Mouse (Mus musculus) kidney, postnatal 25 days (tissue): Measurements from ENCODE around the gene Gfpt2.

Experiments
- DNase-seq, 2 experiments: peaks; one replicate each; pipeline ENCODE4 v3.0.0; 2021; ENCODE audit warnings: mixed read lengths in 2 of 2

Gfpt2 gene

DNA sequence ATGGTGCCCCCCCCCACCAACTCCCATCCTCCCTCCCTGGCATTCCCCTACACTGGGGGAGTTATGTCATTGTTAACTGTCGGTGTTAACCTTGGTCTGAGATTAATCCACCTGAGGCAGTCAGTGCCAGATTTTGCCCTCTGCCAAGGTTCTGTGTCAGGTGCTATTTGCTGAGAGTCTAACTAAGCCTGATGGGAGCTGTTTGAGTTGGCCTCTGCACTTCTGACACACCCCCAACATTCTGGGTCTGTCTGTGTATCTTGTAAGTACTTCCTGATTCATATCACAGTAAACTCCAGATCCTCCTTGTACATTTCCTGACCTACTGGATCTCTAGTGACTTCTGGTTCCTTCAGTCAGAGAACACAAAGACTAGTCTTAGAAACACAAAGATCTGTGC lies 46.7 kb downstream of the Gfpt2 start:
- peak; percentile 52 to 73 for DNase-seq

DNA sequence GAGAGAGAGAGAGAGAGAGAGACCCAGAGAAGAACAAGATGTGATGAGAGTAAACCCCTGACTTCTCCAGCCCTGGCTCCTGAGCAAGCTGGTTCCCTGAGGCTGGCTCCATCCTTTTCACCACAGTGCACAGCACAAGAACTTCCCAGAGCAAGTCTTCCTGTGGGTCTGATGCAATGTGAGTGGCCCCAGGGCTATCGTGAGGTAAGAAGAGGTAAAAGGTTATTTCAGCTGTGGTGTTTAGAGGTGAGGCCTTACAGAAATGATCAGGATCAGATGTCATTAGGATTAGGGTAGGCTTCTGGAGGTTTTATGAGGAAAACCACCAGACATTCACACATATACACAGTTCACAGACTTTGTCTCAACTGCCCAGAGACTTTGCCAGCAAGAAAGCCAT lies 47.9 kb downstream of the Gfpt2 start:
- no peak for DNase-seq

- DNase-seq = no peak
Measured at GRCm38 (mm10) chr11:49842718-49843117, 48.7 kb downstream of the Gfpt2 start.

DNA sequence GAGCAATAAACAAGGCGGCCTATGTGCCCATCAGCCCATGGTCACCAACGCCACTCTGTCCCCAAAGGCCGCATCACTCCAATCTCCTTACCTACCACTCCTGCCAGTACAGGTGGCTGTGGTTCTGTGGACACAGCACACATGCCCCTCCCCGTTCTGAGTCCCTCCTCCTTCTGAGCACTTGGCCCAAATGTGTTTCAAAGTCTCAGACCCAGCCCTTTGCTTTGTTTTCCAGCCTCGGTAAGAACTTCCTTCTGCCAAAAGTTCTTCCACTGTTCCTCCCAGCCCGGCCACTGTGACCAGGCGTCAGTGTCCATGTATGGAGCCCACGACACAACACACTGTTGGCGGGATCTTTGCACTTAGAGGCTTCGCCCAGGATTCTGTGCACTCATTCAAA lies 50.3 kb downstream of the Gfpt2 start:
- no peak for DNase-seq

- peak; percentile 78 to 82 for DNase-seq
Measured at GRCm38 (mm10) chr11:49844969-49845368, 51.0 kb downstream of the Gfpt2 start.

DNA sequence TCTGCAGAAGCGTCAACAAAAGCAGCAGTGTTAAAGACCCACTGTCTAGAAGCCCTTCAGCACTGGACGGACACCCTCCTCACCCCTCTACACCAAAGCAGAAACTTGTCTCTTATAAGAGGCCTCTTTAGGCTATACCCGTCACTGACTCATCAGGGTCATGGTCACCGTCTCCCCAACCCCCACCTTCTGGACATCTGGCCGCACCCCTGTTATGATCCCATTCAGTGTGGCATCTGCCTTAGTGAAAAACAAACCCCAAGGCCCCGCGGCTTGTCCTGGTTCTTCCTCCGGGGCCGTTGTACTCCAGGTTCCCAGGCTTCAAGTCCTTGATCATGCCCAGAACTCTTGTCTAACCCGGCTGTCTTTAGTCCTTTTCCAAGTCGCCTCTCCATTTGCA lies 52.0 kb downstream of the Gfpt2 start:
- DNase-seq = no peak

DNA sequence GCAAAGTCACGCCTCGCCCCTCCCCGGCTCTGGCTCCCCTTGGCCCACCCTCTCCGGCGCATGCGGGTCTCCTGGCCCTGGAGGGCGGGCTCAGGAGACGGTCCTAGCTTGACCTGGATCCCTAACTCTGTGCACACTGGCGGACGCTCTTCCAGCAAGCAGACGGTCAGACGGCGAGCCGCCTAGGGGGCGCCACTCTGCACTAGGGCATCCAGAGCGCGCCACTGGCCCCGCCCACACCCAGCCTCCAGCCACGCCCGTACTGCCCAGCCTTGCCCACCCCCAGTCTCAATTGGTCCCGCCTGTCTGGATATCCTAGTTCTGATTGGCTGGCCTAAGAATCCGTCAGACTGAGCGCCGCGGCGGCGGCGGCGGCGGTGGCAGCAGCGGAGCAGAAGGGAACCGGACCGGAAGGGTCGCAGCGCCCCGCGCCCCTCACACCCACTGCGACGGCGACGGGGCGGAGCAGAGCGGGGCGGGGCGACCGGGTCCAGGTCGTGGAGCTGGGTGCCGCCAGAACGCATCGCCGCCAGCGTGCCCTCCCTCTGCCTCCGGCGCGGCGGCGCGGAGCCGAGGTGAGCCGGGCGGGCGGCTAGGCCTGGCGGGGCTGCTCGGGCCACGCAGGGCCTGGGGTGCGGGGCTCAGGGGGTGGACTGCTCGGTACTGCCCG lies 52.6 kb downstream of the Gfpt2 start, which contains the start of gene Mapk9:
TSS of gene Mapk9 (plus strand) at position 351 of the 670 bp plus-strand sequence.
- DNase-seq = peak; percentile 99

DNA sequence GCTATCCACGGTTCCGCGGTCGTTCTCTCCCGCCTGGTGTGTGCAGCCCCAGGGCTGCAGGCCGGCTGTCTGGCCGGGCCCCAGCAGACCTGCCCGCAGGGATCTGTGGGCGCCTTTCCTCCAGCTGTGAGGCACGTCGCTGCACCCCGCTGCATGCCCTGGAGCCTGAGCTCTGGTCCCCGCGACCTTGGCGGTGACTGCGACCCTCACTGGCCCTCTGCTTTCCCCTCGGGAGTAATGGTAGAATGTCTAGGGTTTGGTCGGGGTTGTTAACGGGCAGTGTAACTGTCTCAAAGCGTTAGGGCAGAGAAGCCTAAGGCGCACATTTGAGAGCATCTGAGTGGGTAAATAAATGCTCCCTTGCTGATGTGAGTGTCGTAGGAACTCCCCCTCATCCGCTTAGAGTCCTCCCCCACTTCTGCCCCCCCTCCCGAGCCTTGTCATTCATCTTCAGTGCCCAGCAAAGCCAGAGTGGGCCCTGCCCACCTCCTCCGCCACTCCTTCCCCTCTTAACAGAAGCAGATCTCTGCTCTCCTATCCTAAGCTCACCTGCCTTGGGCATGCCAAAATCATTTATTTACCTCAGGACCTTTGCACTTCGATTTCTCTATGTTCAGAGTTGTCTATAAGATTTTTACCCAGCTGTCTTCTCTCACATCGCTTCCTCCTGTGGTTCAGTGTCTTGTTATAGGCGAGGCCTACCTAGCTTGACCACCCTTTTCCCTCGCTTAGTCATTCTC lies 53.3 kb downstream of the Gfpt2 start:
- peak in 1 of 2 experiments; percentile 9 for DNase-seq

GRCm38 (mm10) chr11:49847811-49848078 lies 53.8 kb downstream of the Gfpt2 start:
- no peak for DNase-seq

DNA sequence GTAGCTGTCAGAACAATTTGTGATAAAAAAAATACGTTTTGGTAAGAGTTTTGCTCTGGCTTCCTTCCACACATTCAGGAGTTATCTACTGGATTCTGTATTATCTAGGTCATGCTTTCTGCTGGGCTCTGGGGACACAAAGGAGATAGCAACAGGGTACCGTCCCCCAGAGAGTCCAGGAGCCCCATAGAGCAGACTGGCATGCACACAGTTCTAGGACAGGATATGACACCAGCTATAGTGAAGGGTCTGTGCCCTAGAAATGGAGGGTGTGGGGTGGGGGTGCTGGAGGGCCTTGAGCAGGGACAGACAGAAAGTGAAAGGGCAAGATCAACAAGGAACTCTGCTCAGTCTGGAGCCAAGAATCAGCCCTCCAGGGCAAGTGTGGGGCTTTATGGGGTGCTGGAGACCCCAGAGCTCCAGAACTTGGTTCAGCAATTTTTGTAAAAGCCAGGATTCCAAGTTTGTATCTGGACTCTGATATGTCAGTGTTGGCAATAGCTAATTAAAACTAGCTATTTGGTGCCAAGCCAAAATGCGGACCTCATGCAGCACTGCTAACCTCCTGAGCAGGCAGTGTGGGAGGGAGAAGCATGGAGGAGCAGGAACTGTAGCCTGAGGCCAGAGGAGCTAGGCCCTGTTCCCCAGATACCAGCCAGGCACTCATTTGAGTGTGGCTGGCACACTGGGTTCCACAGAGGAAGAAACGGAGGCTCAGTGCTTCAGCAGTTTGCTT lies 54.3 kb downstream of the Gfpt2 start:
- peak; percentile 62 to 74 for DNase-seq

DNA sequence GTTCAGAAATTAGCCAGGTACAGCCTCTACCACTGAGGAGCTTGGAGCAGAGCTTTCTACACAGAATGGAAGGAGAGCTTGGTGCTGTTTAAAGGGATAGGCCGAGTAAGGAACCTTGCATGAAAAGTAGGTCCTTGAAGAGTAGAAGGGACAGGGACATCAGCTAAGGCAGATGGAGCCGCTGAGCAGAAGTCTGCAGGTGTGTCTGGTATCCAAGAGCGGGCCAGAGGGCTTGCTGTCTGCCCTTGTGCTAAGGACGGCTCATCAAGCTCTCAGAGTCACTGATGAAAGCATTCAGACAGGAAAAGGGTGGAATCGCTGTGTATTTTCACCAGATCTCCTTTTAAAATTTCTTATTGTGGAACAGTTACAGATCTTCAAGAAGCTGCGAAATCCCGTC lies 56.4 kb downstream of the Gfpt2 start:
- no peak for DNase-seq

GRCm38 (mm10) chr11:49855144-49855543 lies 61.2 kb downstream of the Gfpt2 start:
- no peak for DNase-seq

DNA sequence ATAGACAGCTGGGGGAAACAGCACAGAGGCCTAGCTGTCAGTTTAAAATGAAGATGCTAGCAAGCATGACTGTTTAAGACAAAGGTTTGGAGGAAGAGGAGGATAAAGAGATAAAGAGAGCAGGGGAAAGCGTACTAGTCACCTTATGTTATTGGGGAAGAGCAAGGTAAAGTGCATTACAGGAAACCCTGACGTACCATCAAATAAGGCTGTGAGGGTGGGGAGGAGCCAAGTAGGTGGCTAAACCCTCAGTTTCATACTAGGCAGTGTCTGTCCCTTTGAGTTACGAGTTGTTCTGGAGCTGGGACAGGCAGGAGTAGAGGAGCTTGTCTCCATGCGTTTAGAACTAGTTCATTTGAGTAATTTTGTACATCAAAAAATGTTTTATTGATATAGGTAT lies 67.2 kb downstream of the Gfpt2 start:
- DNase-seq = no peak

DNA sequence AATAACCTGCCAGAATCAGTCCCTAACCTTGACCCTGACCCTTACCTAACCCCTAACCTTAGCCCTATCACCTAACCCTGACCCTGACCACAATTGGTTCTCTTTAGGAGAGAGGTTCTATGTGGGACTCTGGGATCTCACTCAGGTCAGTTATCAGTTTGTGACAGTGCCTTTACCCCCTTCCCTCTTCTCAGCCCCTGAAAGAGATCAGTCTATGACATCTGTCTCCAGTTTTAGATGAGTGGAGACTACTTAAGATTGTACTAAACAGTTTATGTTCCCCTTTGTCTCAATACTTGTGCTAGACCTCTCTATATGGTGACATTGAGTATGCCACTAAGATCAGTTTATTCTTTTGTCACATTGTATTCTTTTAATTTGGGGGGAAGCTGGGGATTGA lies 69.9 kb downstream of the Gfpt2 start:
- no peak for DNase-seq

DNA sequence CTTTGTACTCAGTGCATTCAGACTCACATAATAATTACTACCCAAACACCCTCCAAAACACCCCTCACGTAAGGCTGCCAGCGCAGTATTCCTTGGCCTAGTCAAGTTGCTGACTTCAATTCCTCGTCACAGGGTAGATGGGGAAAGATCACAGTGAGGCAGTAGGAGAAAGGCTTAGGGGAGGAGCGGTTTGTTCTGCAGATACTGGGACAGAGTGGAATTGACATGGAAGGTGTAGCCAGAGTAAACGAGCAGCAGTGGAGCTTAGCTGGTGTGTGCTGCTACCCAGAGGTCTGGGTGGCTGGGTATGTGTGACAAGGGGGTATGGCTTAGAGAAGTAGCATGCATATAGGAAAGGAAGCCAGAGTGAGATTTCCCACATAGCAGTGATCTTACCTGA lies 73.3 kb downstream of the Gfpt2 start:
- DNase-seq = no peak

GRCm38 (mm10) chr11:49869762-49870161 lies 75.8 kb downstream of the Gfpt2 start:
- peak; percentile 45 to 50 for DNase-seq

DNA sequence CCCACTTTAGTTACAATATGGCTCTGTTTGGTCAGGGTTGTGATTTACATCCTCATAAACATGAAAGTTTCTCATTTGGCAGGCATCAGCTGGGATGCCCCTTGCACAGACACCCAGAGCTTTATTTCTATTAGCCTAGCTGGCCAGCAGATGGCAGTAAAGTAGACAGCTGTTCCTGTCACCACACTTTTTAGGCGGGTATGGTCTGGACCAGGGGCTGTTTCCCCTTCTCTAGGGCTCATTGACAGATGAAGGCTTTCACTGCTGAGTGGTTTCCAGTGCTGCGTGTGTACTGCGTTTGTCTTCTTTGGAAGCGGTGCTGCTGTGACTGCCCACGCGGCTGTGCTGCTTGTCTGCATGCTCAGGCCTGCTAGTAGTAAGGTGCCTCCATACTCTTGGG lies 77.9 kb downstream of the Gfpt2 start:
- DNase-seq = peak in 1 of 2 experiments; percentile 55

- DNase-seq = no peak
Measured at GRCm38 (mm10) chr11:49872779-49873178, 78.8 kb downstream of the Gfpt2 start.

GRCm38 (mm10) chr11:49876948-49877817 lies 83.2 kb downstream of the Gfpt2 start:
- DNase-seq = no peak

GRCm38 (mm10) chr11:49879950-49880642 lies 86.1 kb downstream of the Gfpt2 start:
- no peak for DNase-seq

- no peak for DNase-seq
Measured at GRCm38 (mm10) chr11:49883394-49883793, 89.4 kb downstream of the Gfpt2 start.
